Mouse (Mus musculus) hindbrain, embryonic 13.5 days (tissue): ENCODE measurements around the gene Prph2. TPM values are rescaled to one million over a fixed set of nuclear protein-coding genes. Genes with fewer than 3 reads are reported as not detected.

ENCODE experiments used
- ATAC-seq: fragments of 200-750 bp; cut with Nextera tagmentation; 2 replicates; pipeline ENCODE4 v1.8.0; 2017; ENCODE audit warnings: moderate TSS enrichment; ENCODE audit not compliant: low FRiP score
- H3K27ac ChIP-seq: fragments of 300-500 bp; sonication (generic); 2 replicates; pipeline ENCODE4 v1.5.1; 2015; ENCODE audit warnings: inconsistent platforms, mild to moderate bottlenecking, moderate library complexity
- H3K27me3 ChIP-seq: fragments of 300-500 bp; sonication (generic); 2 replicates; pipeline ENCODE4 v1.6.1; 2015; ENCODE audit warnings: mild to moderate bottlenecking, inconsistent platforms
- H3K36me3 ChIP-seq: fragments of 300-500 bp; sonication (generic); 2 replicates; pipeline ENCODE4 v1.6.1; 2015; ENCODE audit warnings: mild to moderate bottlenecking, inconsistent platforms
- H3K4me1 ChIP-seq: fragments of 300-500 bp; sonication (generic); replicated peaks from 2 replicates; pipeline ENCODE4 v1.6.1; 2015; ENCODE audit warnings: inconsistent platforms
- H3K4me2 ChIP-seq: fragments of 300-500 bp; sonication (generic); 2 replicates; pipeline ENCODE4 v1.6.1; 2015; ENCODE audit warnings: inconsistent platforms, mild to moderate bottlenecking, moderate library complexity
- H3K4me3 ChIP-seq: fragments of 300-500 bp; sonication (generic); 2 replicates; pipeline ENCODE4 v1.5.1; 2015; ENCODE audit warnings: mild to moderate bottlenecking, inconsistent platforms
- H3K9ac ChIP-seq: fragments of 300-500 bp; sonication (generic); 2 replicates; pipeline ENCODE4 v1.6.1; 2015; ENCODE audit warnings: mild to moderate bottlenecking, inconsistent platforms
- H3K9me3 ChIP-seq: fragments of 300-500 bp; sonication (generic); 2 replicates; pipeline ENCODE4 v1.6.1; 2016; ENCODE audit warnings: inconsistent platforms
- WGBS: fragments of 180-500 bp; shearing (Covaris S2); methylation state at CpG from one replicate; pipeline ENCODE4 v1.1.7; 2015; 5-methylcytosine and 5-hydroxymethylcytosine counted together
- polyA plus RNA-seq: library from polyadenylated mRNA; unstranded; fragments of >200 nt; fragmentation: Nextera tagmentation; extraction: Ambion mirVana; gene quantifications from 2 replicates; pipeline ENCODE4 v1.2.1, GENCODE M21; 2015

Gene Prph2
- polyA plus RNA-seq, 1 experiment from 2014 or later: not detected

GRCm38 (mm10) chr17:46881728-46882127, 28.5 kb upstream of the Prph2 start:
- Histone ChIP-seq H3K4me1 (peaks cover 22% of the 10 kb centered on the region), H3K27ac (no peak overlapping the region), H3K27me3 (peaks cover 13% of the 10 kb centered on the region; the same call in 1 of the 2 replicates), H3K4me2 (no peak overlapping the region), H3K9ac (no peak overlapping the region), H3K4me3 (no peak overlapping the region), H3K9me3 (no peaks in the 10 kb centered on the region), H3K36me3 (peaks cover 4% of the 10 kb centered on the region; the same call in 1 of the 2 replicates)
- ATAC-seq: no peak
- WGBS: 86% methylated on average over 6 of the region's 6 CpGs

GRCm38 (mm10) chr17:46883107-46883506, 27.2 kb upstream of the Prph2 start:
- 93% methylated on average over 9 of the region's 9 CpGs for WGBS

GRCm38 (mm10) chr17:46884766-46885165, 25.5 kb upstream of the Prph2 start:
- H3K4me2 ChIP-seq: no peak overlapping the region
- H3K4me1 ChIP-seq: peaks cover 15% of the 10 kb centered on the region
- peaks cover 13% of the 10 kb centered on the region; the same call in 1 of the 2 replicates for H3K27me3 ChIP-seq
- no peak overlapping the region for H3K27ac ChIP-seq
- H3K36me3 ChIP-seq: peaks cover 4% of the 10 kb centered on the region; the same call in 1 of the 2 replicates
- ATAC-seq: no peak
- H3K9ac ChIP-seq: no peak overlapping the region
- H3K4me3 ChIP-seq: no peak overlapping the region
- 96% methylated on average over 6 of the region's 6 CpGs for WGBS
- no peaks in the 10 kb centered on the region for H3K9me3 ChIP-seq

More at GRCm38 (mm10) chr17:46883107-46883506, 27.2 kb upstream of the Prph2 start:
- H3K9me3 ChIP-seq: no peaks in the 10 kb centered on the region
- H3K4me3 ChIP-seq: no peak overlapping the region
- no peak overlapping the region for H3K4me2 ChIP-seq
- no peak for ATAC-seq
- H3K27me3 ChIP-seq: peaks cover 13% of the 10 kb centered on the region; the same call in 1 of the 2 replicates
- H3K9ac ChIP-seq: no peak overlapping the region
- H3K36me3 ChIP-seq: peaks cover 4% of the 10 kb centered on the region; the same call in 1 of the 2 replicates
- H3K4me1 ChIP-seq: peaks cover 16% of the 10 kb centered on the region
- no peak overlapping the region for H3K27ac ChIP-seq

GRCm38 (mm10) chr17:46885218-46885909, 24.9 kb upstream of the Prph2 start:
- Histone ChIP-seq H3K9me3 (no peaks in the 10 kb centered on the region), H3K36me3 (peaks cover 4% of the 10 kb centered on the region; the same call in 1 of the 2 replicates), H3K4me3 (no peak overlapping the region), H3K4me1 (peaks cover 10% of the 10 kb centered on the region; the same call in 1 of the 2 replicates), H3K27me3 (peaks cover 13% of the 10 kb centered on the region; the same call in 1 of the 2 replicates), H3K4me2 (no peak overlapping the region), H3K27ac (no peak overlapping the region), H3K9ac (0 out of 2 replicates have a peak overlapping the region, but pooled peaks have one; percentile 35)
- ATAC-seq: no peak
- WGBS: 86% methylated on average over 11 of the region's 11 CpGs

GRCm38 (mm10) chr17:46885910-46886643, 24.2 kb upstream of the Prph2 start:
- Histone ChIP-seq H3K4me2 (no peak overlapping the region), H3K9me3 (no peaks in the 10 kb centered on the region), H3K27me3 (peaks cover 13% of the 10 kb centered on the region; the same call in 1 of the 2 replicates), H3K36me3 (peaks cover 4% of the 10 kb centered on the region; the same call in 1 of the 2 replicates), H3K4me3 (no peak overlapping the region), H3K9ac (peak overlapping the region; percentile 35; the same call in 1 of the 2 replicates), H3K4me1 (peaks cover 10% of the 10 kb centered on the region; the same call in 1 of the 2 replicates), H3K27ac (no peak overlapping the region)
- 63% methylated on average over 17 of the region's 17 CpGs for WGBS
- no peak for ATAC-seq

GRCm38 (mm10) chr17:46888511-46889212, 21.6 kb upstream of the Prph2 start:
- peak overlapping the region; percentile 98 for H3K27ac ChIP-seq
- H3K9ac ChIP-seq: peak overlapping the region; percentile 84
- peak overlapping the region; percentile 95 for H3K4me3 ChIP-seq
- peak overlapping the region; percentile 80 for H3K4me2 ChIP-seq
- peaks cover 3% of the 10 kb centered on the region; the same call in 1 of the 2 replicates for H3K36me3 ChIP-seq
- 40% methylated on average over 16 of the region's 16 CpGs for WGBS
- 0 out of 2 replicates have a peak, but pooled peaks cover 6% of the 10 kb centered on the region for H3K27me3 ChIP-seq
- H3K4me1 ChIP-seq: peaks cover 35% of the 10 kb centered on the region
- H3K9me3 ChIP-seq: no peaks in the 10 kb centered on the region
- ATAC-seq: no peak

GRCm38 (mm10) chr17:46889450-46890084, 20.7 kb upstream of the Prph2 start:
- ATAC-seq: peak; percentile 66
- H3K27me3 ChIP-seq: no peaks in the 10 kb centered on the region
- H3K36me3 ChIP-seq: peaks cover 5% of the 10 kb centered on the region
- H3K4me1 ChIP-seq: peaks cover 39% of the 10 kb centered on the region
- H3K9ac ChIP-seq: peak overlapping the region; percentile 84
- peak overlapping the region; percentile 80 for H3K4me2 ChIP-seq
- H3K4me3 ChIP-seq: peak overlapping the region; percentile 95
- WGBS: under 1% methylated on average over 44 of the region's 44 CpGs
- no peaks in the 10 kb centered on the region for H3K9me3 ChIP-seq
- peak overlapping the region; percentile 98 for H3K27ac ChIP-seq

GRCm38 (mm10) chr17:46890116-46890815, 20.0 kb upstream of the Prph2 start, which contains the start of gene Tbcc:
Gene Tbcc (plus strand): TSS chr17:46890684.
- peak within 1 kb of the TSS; percentile 97 for H3K9ac ChIP-seq
- peak within 1 kb of the TSS; percentile 97 for H3K4me2 ChIP-seq
- H3K27me3 ChIP-seq: no peaks in the 10 kb centered on the region
- peak; percentile 92 for ATAC-seq
- peaks cover 39% of the 10 kb centered on the region for H3K4me1 ChIP-seq
- H3K9me3 ChIP-seq: no peaks in the 10 kb centered on the region
- peaks cover 5% of the 10 kb centered on the region for H3K36me3 ChIP-seq
- peak within 1 kb of the TSS; percentile 98 for H3K27ac ChIP-seq
- WGBS: under 1% methylated on average over 40 of the region's 40 CpGs
- H3K4me3 ChIP-seq: peak within 1 kb of the TSS; percentile 95

GRCm38 (mm10) chr17:46890843-46891594, 19.2 kb upstream of the Prph2 start:
- peak overlapping the region; percentile 98 for H3K27ac ChIP-seq
- H3K4me1 ChIP-seq: peaks cover 36% of the 10 kb centered on the region
- H3K36me3 ChIP-seq: peaks cover 5% of the 10 kb centered on the region
- 2% methylated on average over 64 of the region's 64 CpGs for WGBS
- peak overlapping the region; percentile 95 for H3K4me3 ChIP-seq
- H3K4me2 ChIP-seq: peak overlapping the region; percentile 97
- no peaks in the 10 kb centered on the region for H3K9me3 ChIP-seq
- no peak; the same call in none of the 2 replicates for ATAC-seq
- peak overlapping the region; percentile 97 for H3K9ac ChIP-seq
- no peaks in the 10 kb centered on the region for H3K27me3 ChIP-seq

GRCm38 (mm10) chr17:46895426-46895825, 14.8 kb upstream of the Prph2 start:
- Histone ChIP-seq H3K36me3 (peaks cover 5% of the 10 kb centered on the region), H3K27me3 (no peaks in the 10 kb centered on the region), H3K4me3 (no peak overlapping the region), H3K9ac (no peak overlapping the region), H3K27ac (no peak overlapping the region), H3K4me2 (no peak overlapping the region), H3K9me3 (no peaks in the 10 kb centered on the region), H3K4me1 (peaks cover 32% of the 10 kb centered on the region)
- WGBS: 93% methylated on average over 9 of the region's 9 CpGs
- ATAC-seq: no peak
